Mouse (Mus musculus): ENCODE results near the gene Ms4a13. TPM values are rescaled to one million over a fixed set of nuclear protein-coding genes. Genes with fewer than 3 reads are reported as not detected.
A peak's percentile ranks its signal among the peaks of the same experiment; 100 is the strongest.
"Not testable (repeated sequence)": the region's sequence is repeated elsewhere in the genome, so short reads cannot be mapped to it uniquely, and the experiment has no call there.

Gene Ms4a13
- not detected for total RNA-seq (2021)

DNA sequence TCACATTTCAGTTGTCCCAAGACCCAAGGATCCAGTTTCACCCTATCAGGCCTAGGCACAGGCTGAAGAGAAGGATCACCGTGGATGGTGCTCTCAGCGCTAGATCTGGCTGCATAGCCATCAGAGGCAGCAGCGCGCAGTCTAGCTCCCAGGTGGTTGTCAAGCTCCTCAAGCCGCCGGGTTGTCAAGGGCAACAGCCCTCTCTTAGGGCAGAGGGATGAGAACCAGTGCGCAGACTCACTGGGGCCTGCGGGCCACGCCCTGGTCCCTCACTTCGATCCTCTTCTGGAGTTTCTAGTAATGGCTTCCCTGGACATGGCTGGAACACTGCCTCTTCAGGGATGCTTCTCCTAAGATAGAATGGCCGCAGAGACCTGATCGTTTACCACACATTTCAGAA lies at the start of gene Ms4a13:
Ms4a13 (minus strand) TSS at position 192 of the 400 bp plus-strand sequence.
- no peak for DNase-seq
- intact Hi-C loops (cut with DNase I): no loop called here

DNA sequence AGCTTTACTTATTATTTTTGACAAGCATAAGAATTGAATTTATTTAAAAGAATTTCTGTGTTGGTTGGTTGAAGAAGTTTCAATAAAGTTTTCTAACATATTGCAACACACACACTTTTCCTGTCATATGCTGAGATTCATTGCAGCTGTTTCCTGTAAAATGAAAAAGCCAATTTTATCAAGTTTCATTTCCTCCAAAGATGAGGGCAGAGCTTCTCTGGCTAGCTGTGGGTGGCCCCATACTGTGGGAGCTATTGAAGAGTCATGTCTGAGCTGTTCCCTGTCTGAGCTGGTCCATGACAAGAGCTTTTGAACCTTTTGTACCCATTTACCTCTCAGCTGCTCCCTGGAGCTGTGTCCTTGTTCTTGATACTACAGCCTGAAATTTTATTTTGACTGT lies 47.7 kb upstream of the Ms4a13 start:
- intact Hi-C loops (cut with DNase I): no loop called here
- peak; percentile 4 to 13 for DNase-seq

DNA sequence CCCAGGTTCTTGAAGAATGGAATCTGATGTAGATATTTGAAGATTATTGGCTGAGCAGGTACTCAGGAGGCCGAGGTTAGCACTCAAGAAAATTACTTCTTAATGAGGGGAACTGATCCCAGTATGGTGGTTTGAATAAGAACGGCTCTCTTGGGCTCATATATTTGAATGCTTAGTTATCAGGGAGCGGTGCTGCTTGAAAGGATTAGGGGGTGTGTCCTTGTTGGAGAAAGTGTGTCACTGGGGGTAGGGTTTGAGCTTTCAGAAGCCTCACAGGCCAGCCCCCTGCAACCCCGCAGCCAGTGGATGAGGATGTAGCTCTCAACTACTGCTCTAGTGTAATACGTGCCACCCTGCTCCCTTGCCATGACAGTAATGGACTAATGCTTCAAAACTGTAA lies 46.0 kb upstream of the Ms4a13 start:
- intact Hi-C loops (cut with DNase I): no loop called here

DNA sequence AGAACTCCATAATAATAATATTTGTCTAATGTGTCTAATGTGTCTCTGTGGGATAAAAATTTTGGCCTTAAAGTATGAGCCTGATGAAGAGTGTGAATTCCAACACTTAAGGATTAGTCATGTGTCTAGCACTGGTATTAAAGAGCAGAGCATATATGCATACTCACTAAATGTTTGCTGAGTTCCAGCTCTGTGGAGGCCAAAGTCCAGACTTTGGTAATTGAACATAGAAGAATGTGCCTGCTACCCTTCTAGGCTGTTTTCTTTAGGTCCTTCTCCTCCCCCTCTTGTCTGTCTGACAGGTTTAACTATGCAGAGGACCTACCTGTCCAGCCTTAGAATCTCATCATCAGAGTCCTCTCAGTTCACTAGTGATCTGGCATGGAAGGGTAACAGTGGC lies 39.3 kb upstream of the Ms4a13 start:
- DNase-seq: no peak
- intact Hi-C loops (cut with DNase I): no loop called here

More for the DNA sequence above, 46.0 kb upstream of the Ms4a13 start:
- no peak for DNase-seq

DNA sequence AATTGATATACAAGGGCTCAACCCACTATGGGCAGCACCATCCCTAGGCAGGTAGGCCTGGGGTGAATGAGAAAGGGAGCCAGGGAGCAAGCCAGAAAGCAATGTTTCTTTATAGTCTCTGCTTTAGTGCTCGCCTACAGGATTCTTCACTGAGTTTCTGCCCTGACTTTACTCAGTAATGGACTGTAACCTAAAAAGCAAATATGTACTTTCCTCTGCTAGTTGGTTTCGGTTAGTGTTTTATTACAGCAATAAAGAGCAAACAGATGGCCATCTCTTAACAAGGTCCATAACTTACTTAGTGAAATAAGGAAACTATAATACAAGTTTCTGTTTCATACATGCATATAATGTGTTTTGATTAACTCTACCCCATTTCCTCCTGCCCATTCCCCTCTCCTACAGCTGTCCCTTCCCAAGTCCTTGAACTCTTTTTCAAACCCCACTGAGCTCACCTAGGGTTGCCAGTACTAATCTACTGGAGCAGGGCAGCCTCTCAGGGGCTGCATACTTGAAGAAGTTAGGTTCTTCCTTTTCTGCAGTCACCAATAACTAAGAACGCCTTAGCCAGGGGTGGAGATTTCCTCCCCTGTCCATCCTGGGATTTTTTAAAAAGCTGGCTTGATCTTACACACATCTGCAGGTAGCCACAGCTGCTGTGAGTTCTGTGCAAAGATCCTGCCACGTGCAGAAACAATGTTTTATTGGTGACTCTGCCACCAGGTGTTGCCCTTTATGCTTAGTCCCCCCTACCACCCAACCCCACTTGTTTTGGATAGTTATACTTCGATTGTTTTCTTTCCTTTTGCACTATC lies 38.6 kb upstream of the Ms4a13 start:
- no peak for DNase-seq

DNA sequence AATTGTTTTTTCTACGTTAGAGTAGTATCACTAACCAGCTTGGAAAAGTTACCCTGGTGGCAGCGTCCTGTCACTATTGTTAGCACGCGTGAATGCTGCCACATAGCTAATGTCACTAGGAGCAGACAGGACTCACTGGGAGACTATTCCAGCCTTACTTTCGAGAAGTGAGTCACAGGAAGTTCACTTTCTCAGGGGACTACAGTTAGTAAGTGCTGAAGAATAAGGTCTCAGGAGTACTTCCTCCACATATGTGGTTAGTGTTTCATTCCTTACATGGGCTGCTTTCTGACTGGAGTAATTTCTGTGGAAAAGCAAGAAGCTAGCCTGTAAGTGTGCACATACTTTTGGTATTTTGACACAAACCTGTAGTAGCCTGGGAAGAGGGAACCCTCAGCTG lies 37.7 kb upstream of the Ms4a13 start:
- intact Hi-C loops (cut with DNase I): no loop called here
- no peak for DNase-seq

More for the DNA sequence above, 38.6 kb upstream of the Ms4a13 start:
- intact Hi-C loops (cut with DNase I): no loop called here

DNA sequence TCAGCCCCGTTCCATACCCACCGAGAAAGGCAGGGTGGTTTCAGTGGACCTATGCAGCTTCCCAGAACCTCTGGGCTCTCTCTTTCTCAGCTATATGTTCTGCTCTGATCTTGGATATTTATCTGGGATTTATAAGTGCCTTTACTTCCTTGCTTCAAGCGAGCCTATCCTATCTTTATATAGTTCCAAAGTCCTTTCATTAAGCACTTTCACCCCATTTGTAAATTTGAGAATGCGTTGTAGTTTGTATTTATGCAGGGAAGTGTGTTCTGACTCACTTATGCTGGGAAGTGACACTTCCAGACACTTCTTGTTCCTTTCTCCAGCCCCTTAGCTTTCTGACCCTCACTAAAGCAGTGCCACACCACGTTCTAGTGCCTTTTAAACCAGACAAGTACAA lies 35.8 kb upstream of the Ms4a13 start, which contains the start of gene Ms4a12:
Ms4a12 (minus strand) TSS at position 101 of the 400 bp plus-strand sequence.
- no peak for DNase-seq
- intact Hi-C loops (cut with DNase I): no loop called here

DNA sequence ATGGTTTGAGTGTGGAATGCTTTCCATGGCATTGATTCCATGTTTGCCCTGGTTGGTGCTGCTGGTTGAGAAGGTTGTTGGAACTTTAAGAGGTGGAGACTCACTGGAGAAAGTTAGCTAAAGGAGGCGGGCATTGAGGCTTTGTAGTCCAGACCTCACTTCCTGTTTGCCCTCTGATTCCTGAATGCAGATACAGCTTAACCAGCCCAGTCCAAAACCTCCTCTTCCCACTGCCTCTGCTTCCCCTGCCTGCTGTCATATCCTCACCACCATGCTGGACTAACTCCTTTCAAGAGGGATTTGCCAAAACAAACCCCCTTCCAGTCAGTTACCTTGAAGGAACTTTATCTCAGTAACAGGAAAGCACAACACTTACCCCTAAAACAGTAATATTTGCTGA lies 4.0 kb downstream of the Ms4a13 start:
- intact Hi-C loops (cut with DNase I): no loop called here
- DNase-seq: no peak

DNA sequence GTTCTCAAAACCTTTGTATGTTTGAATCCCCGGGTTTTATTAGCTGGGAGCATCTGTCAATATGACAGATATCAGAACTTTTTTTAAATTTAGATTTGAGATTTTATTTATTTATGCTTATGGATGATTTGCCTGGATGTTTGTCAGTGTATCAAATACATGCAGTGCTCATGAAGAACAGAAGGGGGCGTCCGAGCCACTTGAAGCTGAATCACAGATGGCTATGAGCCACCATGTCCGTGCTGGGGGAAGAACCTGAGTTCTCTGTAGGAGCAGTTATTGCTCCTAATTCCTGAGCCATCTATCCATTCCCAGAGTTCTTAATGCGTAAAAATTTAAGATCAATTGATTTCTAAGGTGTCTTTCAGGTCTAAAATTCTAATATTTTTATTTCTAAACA lies 12.4 kb downstream of the Ms4a13 start:
- intact Hi-C loops (cut with DNase I): no loop called here
- peak; percentile 17 to 32 for DNase-seq

DNA sequence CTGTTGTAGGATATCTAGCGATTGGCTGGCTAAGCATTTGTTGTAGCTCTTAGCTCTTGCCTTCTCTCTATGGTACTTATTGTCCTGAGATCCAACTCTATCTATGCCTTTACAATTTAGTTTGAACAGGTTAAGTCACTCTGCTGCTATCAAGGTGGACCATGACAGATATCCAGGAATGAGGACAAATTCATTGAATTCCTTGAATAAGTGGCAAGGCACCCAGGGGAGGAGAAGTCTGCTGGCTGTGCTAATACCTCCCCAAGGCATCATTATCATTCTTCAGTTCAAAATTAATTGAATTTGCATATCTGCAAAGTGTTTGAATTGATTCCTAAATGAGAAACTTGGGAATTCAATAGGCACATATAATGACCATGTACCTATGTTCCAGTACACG lies 19.1 kb downstream of the Ms4a13 start:
- DNase-seq: no peak
- intact Hi-C loops (cut with DNase I): no loop called here

DNA sequence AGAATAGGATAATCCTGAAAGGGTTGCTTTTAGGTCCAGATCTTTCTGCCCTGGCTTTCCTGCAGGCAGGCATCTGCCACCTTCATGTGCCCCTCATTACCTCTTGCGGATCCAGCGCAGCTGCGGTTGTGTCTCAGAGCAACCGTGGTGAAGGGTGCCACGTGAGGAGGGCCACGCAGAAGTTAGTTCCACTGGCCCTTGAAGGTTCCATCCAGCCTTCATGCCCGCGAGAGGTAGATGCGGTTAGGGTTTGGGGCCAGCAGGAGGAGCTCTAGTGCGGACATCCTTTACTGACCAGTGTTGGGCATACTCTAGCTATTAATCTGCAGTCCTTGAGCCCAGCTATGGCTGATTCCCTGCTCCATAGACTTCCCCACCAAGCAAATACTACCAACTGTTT lies 31.4 kb downstream of the Ms4a13 start, which contains the start of gene 1700025F22Rik:
1700025F22Rik (minus strand) TSS at position 149 of the 400 bp plus-strand sequence.
- peak; percentile 10 to 16 for DNase-seq
- intact Hi-C loops (cut with DNase I): no loop called here

DNA sequence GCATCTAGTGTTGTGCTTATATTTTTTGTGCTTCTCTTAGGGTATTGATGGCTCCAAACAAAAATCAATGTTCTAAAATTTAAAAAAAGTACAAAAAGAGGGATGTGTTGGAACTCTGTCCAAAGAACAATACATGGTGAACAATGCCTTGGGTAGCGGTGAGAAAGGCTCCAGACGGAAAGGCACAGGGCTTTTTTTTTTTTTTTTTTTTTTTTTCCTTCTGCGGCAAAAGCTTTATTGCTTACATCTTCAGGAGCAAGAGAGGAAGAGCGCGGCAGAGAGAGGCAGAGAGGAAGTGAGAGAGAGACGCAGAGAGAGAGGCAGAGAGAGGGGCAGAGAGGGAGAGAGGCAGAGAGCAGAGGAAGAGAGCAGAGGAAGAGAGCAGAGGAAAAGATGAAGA lies 38.6 kb downstream of the Ms4a13 start:
- DNase-seq: not testable (repeated sequence)

DNA sequence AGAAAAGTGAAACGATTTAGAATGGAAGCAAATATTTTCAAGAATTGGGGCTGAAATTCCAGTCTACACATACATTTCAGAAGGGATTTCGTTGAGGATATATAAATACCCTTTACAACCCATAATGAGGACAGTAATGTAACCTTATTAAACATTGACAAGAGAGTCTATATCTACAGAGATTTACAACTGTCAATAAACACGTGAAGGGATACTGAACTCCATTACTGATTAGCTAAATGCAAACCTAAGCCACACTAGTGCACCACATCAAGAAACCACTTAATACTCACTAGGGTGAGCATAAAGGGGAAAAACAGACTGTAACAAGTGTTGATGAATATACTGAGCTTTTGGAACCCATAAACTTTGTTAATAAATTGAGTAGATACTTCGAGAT lies 61.2 kb downstream of the Ms4a13 start:
- DNase-seq: no peak

More for the DNA sequence above, 38.6 kb downstream of the Ms4a13 start:
- intact Hi-C loops (cut with DNase I): not testable (repeated sequence)

DNA sequence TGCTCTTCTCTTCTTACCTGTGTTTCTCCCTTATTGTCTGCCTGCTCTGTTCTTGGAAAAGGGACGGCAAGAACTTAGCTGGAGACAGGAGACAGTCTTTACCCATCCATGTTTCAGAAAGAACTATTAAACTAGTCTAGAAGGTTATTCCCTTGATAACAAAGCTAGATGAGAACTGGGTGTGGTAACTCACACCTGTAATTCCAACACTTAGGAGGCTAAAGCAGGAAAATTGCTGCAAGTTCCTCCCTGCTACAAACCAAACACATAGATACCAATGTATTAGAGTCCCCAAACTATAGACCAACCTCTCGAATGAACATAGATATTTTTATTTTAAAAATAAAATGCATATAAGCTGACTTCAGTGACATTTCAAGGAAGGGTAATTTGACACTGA lies 61.7 kb downstream of the Ms4a13 start:
- intact Hi-C loops (cut with DNase I): no loop called here
- no peak for DNase-seq

More for the DNA sequence above, 61.2 kb downstream of the Ms4a13 start:
- intact Hi-C loops (cut with DNase I): no loop called here

DNA sequence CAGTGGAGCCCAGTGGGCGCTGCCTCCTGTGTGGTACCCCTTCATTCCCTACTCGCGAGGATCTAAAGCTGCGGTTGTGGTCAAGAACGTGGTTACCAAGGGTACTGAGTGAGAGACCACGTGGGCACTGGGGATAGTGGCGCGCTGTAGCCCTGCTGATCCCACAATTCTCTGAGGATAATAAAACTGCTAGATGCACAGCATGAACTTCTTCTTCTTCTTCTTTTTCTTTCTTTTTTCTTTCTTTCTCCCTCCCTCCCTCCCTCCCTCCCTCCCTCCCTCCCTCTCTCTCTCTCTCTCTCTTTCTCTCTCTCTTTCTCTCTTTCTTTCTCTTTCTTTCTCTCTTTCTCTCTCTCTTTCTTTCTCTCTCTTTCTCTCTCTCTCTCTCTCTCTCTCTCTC lies 65.8 kb downstream of the Ms4a13 start, which contains the start of gene 1700017D01Rik:
1700017D01Rik (minus strand) TSS at position 101 of the 400 bp plus-strand sequence.
- DNase-seq; intact Hi-C loops (cut with DNase I): not testable (repeated sequence)

DNA sequence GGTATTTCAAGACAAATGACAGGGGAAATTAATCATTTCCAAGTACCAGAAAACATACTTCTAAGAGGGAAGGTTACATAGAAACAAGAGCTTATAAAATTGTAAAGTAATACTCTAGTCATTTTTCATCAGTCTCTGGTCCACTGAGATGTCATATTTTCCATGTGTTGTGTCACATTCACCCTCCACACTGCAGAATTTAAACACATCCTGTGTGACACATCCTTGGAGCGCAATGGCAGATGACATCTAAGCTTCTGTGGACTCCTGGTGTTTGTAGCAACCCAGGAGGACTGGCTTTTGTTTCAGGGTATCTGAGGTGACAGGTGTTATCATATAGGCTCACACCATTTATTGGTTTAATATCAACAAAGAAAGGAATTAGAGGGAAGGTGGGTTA lies 66.8 kb downstream of the Ms4a13 start:
- DNase-seq: no peak
- intact Hi-C loops (cut with DNase I): no loop called here

DNA sequence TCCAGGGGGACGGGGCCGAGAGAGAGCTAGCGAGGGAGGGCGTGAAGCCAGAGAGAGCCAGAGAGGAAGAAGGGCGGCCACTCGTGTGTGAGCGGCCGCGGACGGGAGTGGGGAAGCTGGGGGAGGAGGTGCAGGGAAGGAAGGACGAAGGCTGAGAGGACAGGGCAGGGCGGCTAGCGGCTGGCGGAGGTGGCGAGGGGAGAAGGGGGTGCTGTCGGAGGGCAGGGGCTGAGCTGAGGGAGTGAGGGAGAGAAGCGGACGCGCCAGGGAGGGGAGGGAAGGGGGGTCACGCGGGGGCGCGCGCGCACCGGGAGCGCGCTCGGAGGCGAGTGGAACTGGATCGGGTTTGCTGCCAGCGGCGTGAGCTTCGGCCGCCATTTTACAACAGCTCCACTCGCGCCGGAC lies 75.5 kb downstream of the Ms4a13 start:
- peak; percentile 13 to 51 for DNase-seq
- intact Hi-C loops (cut with DNase I): not testable (repeated sequence)

Other genes starting within 250 kb of the Ms4a13 start
- gene Ccdc86, start 247.5 kb downstream of the Ms4a13 start, total RNA-seq (2021): 1 to 10 TPM; 6.3 to 6.5 TPM
- not detected for gene Ms4a10, start 222.1 kb downstream of the Ms4a13 start, total RNA-seq (2021)
- gene Ms4a15, start 203.5 kb downstream of the Ms4a13 start, total RNA-seq (2021): not detected
- gene Ms4a18, start 178.7 kb downstream of the Ms4a13 start, total RNA-seq (2021): not detected
- 1 to 10 TPM; 1.2 to 3.3 TPM for gene Ms4a8a, start 115.6 kb downstream of the Ms4a13 start, total RNA-seq (2021)
- not detected for gene 1700017D01Rik, start 65.9 kb downstream of the Ms4a13 start, total RNA-seq (2021)
- not detected for gene 1700025F22Rik, start 31.4 kb downstream of the Ms4a13 start, total RNA-seq (2021)
- gene Ms4a12, start 35.7 kb upstream of the Ms4a13 start, total RNA-seq (2021): not detected
- gene Ms4a1, start 69.5 kb upstream of the Ms4a13 start, total RNA-seq (2021): under 1 TPM; 0.47 to 0.76 TPM
- gene Ms4a5, start 87.1 kb upstream of the Ms4a13 start, total RNA-seq (2021): not detected
- under 1 TPM in 1 of 2 experiments, not detected in 1; 0.05 TPM for gene Ms4a14, start 117.7 kb upstream of the Ms4a13 start, total RNA-seq (2021)
- 1 to 10 TPM; 1.1 to 1.8 TPM for gene Ms4a7, start 139.4 kb upstream of the Ms4a13 start, total RNA-seq (2021)
- gene Ms4a4a, start 178.8 kb upstream of the Ms4a13 start, total RNA-seq (2021): 10 to 100 TPM in 1 of 2 experiments, 1 to 10 TPM in 1; 5.2 to 14.5 TPM
- 1 to 10 TPM in 1 of 2 experiments, not detected in 1; 1.8 TPM for gene Ms4a4c, start 208.0 kb upstream of the Ms4a13 start, total RNA-seq (2021)
- under 1 TPM; 0.70 to 1.00 TPM for gene Ms4a4b, start 246.8 kb upstream of the Ms4a13 start, total RNA-seq (2021)

Data from heart, postnatal 36 days (tissue).